In genomic region chr4:108349836-108350547, GRCm38 (mm10) we compare ENCODE assay signal across 9 mouse cellular contexts. TPM values are rescaled to one million over a fixed set of nuclear protein-coding genes. Genes with fewer than 3 reads are reported as not detected.
A peak's percentile ranks its signal among the peaks of the same experiment; 100 is the strongest.
DNase-seq lines count a peak whose midpoint lies in the region; ATAC-seq lines count a peak whose summit lies in the region.
"Had no signal": no experiment of that assay in that cellular context is flagged by ENCODE, and none has a peak within 500 bp of the region (broad histone marks: within the 10 kb centered on the region; RNA-seq: fewer than 3 reads in every experiment).

No protein-coding gene starts in this region.

- ATAC-seq in forebrain, embryonic 12.5 days (ENCODE audit: low FRiP score): no peak
- ATAC-seq in forebrain, embryonic 16.5 days: no peak
- ATAC-seq in lung, embryonic 15.5 days (ENCODE audit: borderline replicate concordance, extremely low read depth, low FRiP score, low TSS enrichment): no peak

- H3K4me3 ChIP-seq in forebrain, embryonic 12.5 days (replicated peaks): no peak overlapping the region
- no peak overlapping the region for H3K4me3 ChIP-seq in forebrain, embryonic 16.5 days (replicated peaks; ENCODE audit: low read length)
- no peak overlapping the region for H3K4me3 ChIP-seq in lung, embryonic 15.5 days

- no peak overlapping the region for H3K4me2 ChIP-seq in forebrain, embryonic 12.5 days
- H3K4me2 ChIP-seq in forebrain, embryonic 16.5 days (ENCODE audit: low read length): no peak overlapping the region
- H3K4me2 ChIP-seq in lung, embryonic 15.5 days: no peak overlapping the region

- H3K9ac ChIP-seq in forebrain, embryonic 12.5 days: no peak overlapping the region
- H3K9ac ChIP-seq in forebrain, embryonic 16.5 days (replicated peaks; ENCODE audit: low read depth, low read length): no peak overlapping the region
- no peak overlapping the region for H3K9ac ChIP-seq in lung, embryonic 15.5 days

- H3K27ac ChIP-seq in forebrain, embryonic 12.5 days: peak overlapping the region; percentile 86; the same call in 1 of the 2 replicates
- H3K27ac ChIP-seq in forebrain, embryonic 16.5 days (ENCODE audit: low read length): no peak overlapping the region
- H3K27ac ChIP-seq in lung, embryonic 15.5 days: peak overlapping the region; percentile 65; the same call in 1 of the 2 replicates

- no peak for DNase-seq in lung, postnatal 36 days
- peak; percentile 28 for DNase-seq in forelimb bud, embryonic 11.5 days (ENCODE audit: low read depth, low spot score)
- peak; percentile 42 to 65 for DNase-seq in natural killer cell, adult 2 months (ENCODE audit: low spot score in 2 of 2)
- DNase-seq in layer of hippocampus, adult 11-12 months (ENCODE audit: low spot score): no peak
- DNase-seq in left cerebral cortex, adult 18-20 months (ENCODE audit: low spot score in 2 of 2): no peak

- H3K9me3 ChIP-seq in forebrain, embryonic 12.5 days: no peaks in the 10 kb centered on the region
- H3K9me3 ChIP-seq in forebrain, embryonic 16.5 days (ENCODE audit: control insufficient read depth, low read length): no peaks in the 10 kb centered on the region
- H3K9me3 ChIP-seq in lung, embryonic 15.5 days: no peaks in the 10 kb centered on the region

- WGBS in forebrain, embryonic 12.5 days: 40% methylated on average over 8 of the region's 8 CpGs
- WGBS in forebrain, embryonic 16.5 days: 38% methylated on average over 8 of the region's 8 CpGs
- 27% methylated on average over 8 of the region's 8 CpGs for WGBS in lung, embryonic 15.5 days

- peaks cover 42% of the 10 kb centered on the region for H3K4me1 ChIP-seq in forebrain, embryonic 12.5 days
- peaks cover 16% of the 10 kb centered on the region for H3K4me1 ChIP-seq in forebrain, embryonic 16.5 days (replicated peaks; ENCODE audit: control insufficient read depth, insufficient read depth, low read length)
- H3K4me1 ChIP-seq in lung, embryonic 15.5 days: peaks cover 44% of the 10 kb centered on the region

- H3K36me3 ChIP-seq in forebrain, embryonic 12.5 days (replicated peaks): no peaks in the 10 kb centered on the region
- no peaks in the 10 kb centered on the region for H3K36me3 ChIP-seq in forebrain, embryonic 16.5 days (ENCODE audit: control insufficient read depth, insufficient read depth)
- no peaks in the 10 kb centered on the region for H3K36me3 ChIP-seq in lung, embryonic 15.5 days

- H3K27me3 ChIP-seq in forebrain, embryonic 12.5 days: no peaks in the 10 kb centered on the region
- no peaks in the 10 kb centered on the region for H3K27me3 ChIP-seq in forebrain, embryonic 16.5 days (replicated peaks; ENCODE audit: control insufficient read depth, insufficient read depth, low read length)
- no peaks in the 10 kb centered on the region for H3K27me3 ChIP-seq in lung, embryonic 15.5 days

RNA-seq across cellular contexts. Expression of gene Coa7, which starts 22.1 kb away (rescaled TPM):
- 49.0 and 49.3 TPM in 2 replicates for polyA plus RNA-seq in forebrain, embryonic 12.5 days (2016; fragmentation: Nextera tagmentation; extraction: Ambion mirVana)
- 56.7 and 58.5 TPM in 2 replicates for polyA plus RNA-seq in forebrain, embryonic 16.5 days (2015; fragmentation: Nextera tagmentation; extraction: Ambion mirVana)
- polyA plus RNA-seq in lung, embryonic 15.5 days (2015; fragmentation: Nextera tagmentation; extraction: Ambion mirVana): 45.2 and 47.3 TPM in 2 replicates
- total RNA-seq in left cerebral cortex, adult 18-20 months (2021): 10 to 100 TPM; 27.7 to 30.7 TPM

RNA-seq across cellular contexts. Expression of gene Shisal2a, which starts 33.2 kb away (rescaled TPM):
- polyA plus RNA-seq in forebrain, embryonic 12.5 days (2016; fragmentation: Nextera tagmentation; extraction: Ambion mirVana): 2.2 and 2.3 TPM in 2 replicates
- polyA plus RNA-seq in forebrain, embryonic 16.5 days (2015; fragmentation: Nextera tagmentation; extraction: Ambion mirVana): 1.7 and 2.7 TPM in 2 replicates
- 0.36 and 0.88 TPM in 2 replicates for polyA plus RNA-seq in lung, embryonic 15.5 days (2015; fragmentation: Nextera tagmentation; extraction: Ambion mirVana)
- total RNA-seq in left cerebral cortex, adult 18-20 months (2021): not detected
- total RNA-seq: left cerebral cortex, postnatal 14 days had no signal

RNA-seq across cellular contexts. Expression of gene Zyg11b, which starts 49.1 kb away (rescaled TPM):
- 26.2 and 31.1 TPM in 2 replicates for polyA plus RNA-seq in forebrain, embryonic 12.5 days (2016; fragmentation: Nextera tagmentation; extraction: Ambion mirVana)
- 37.3 and 37.6 TPM in 2 replicates for polyA plus RNA-seq in forebrain, embryonic 16.5 days (2015; fragmentation: Nextera tagmentation; extraction: Ambion mirVana)
- 9.5 and 9.9 TPM in 2 replicates for polyA plus RNA-seq in lung, embryonic 15.5 days (2015; fragmentation: Nextera tagmentation; extraction: Ambion mirVana)
- total RNA-seq in left cerebral cortex, adult 18-20 months (2021): 10 to 100 TPM; 92.2 to 94.5 TPM

RNA-seq across cellular contexts. Expression of gene Gpx7, which starts 56.8 kb away (rescaled TPM):
- 29.2 and 35.1 TPM in 2 replicates for polyA plus RNA-seq in forebrain, embryonic 12.5 days (2016; fragmentation: Nextera tagmentation; extraction: Ambion mirVana)
- polyA plus RNA-seq in forebrain, embryonic 16.5 days (2015; fragmentation: Nextera tagmentation; extraction: Ambion mirVana): 26.3 and 28.3 TPM in 2 replicates
- polyA plus RNA-seq in lung, embryonic 15.5 days (2015; fragmentation: Nextera tagmentation; extraction: Ambion mirVana): 86.3 and 88.2 TPM in 2 replicates
- total RNA-seq in left cerebral cortex, adult 18-20 months (2021): 1 to 10 TPM; 3.5 to 5.3 TPM

Comparison
In these comparisons a context has a peak if more than half of its experiments do, and no peak if none do; other contexts are left out.
1. DNase-seq: peak in forelimb bud, embryonic 11.5 days (single experiment) and natural killer cell, adult 2 months (2 of 2); none in lung, postnatal 36 days (single experiment), layer of hippocampus, adult 11-12 months (single experiment) and left cerebral cortex, adult 18-20 months (0 of 2).